Mouse (Mus musculus) embryonic facial prominence, embryonic 11.5 days (tissue): ENCODE measurements at regions not wholly inside any gene's neighbourhood (a gene's known extent, or its start where the extent isn't known, plus 50 kb on each side); places are given as distances from the start of the nearest gene placed in this dataset.

Source experiments
- ATAC-seq: fragments of 200-750 bp; cut with Nextera tagmentation; replicated peaks from 2 replicates; pipeline ENCODE4 v1.8.0; 2017; ENCODE audit warnings: low read depth; ENCODE audit not compliant: insufficient number of reproducible peaks, low FRiP score, low TSS enrichment
- DNase-seq: peaks from one replicate; pipeline ENCODE4 v3.0.0-alpha.2; 2015; ENCODE audit warnings: low spot score
- H3K27ac ChIP-seq: fragments of 300-500 bp; sonication (generic); replicated peaks from 2 replicates; pipeline ENCODE4 v1.5.1; 2014; ENCODE audit warnings: mild to moderate bottlenecking, low read depth, low read length, control low read depth
- H3K27me3 ChIP-seq: fragments of 300-500 bp; sonication (generic); 2 replicates; pipeline ENCODE4 v1.6.1; 2014; ENCODE audit warnings: mild to moderate bottlenecking, low read length, moderate library complexity, mixed read lengths; ENCODE audit not compliant: control insufficient read depth, insufficient read depth
- H3K36me3 ChIP-seq: fragments of 300-500 bp; sonication (generic); replicated peaks from 2 replicates; pipeline ENCODE4 v1.6.1; 2014; ENCODE audit warnings: low read depth, mild to moderate bottlenecking, low read length, moderate library complexity, mixed read lengths; ENCODE audit not compliant: control insufficient read depth, insufficient read depth
- H3K4me1 ChIP-seq: fragments of 300-500 bp; sonication (generic); 2 replicates; pipeline ENCODE4 v1.6.1; 2014; ENCODE audit warnings: low read length, mixed read lengths; ENCODE audit not compliant: control insufficient read depth, insufficient read depth
- H3K4me2 ChIP-seq: fragments of 300-500 bp; sonication (generic); 2 replicates; pipeline ENCODE4 v1.6.1; 2014; ENCODE audit warnings: low read depth, mild to moderate bottlenecking, control low read depth, low read length, moderate library complexity
- H3K4me3 ChIP-seq: fragments of 300-500 bp; sonication (generic); 2 replicates; pipeline ENCODE4 v1.5.1; 2014; ENCODE audit warnings: low read depth, low read length, control low read depth
- H3K9ac ChIP-seq: fragments of 300-500 bp; sonication (generic); replicated peaks from 2 replicates; pipeline ENCODE4 v1.6.1; 2014; ENCODE audit warnings: mild to moderate bottlenecking, control low read depth, low read length
- H3K9me3 ChIP-seq: fragments of 300-500 bp; sonication (generic); replicated peaks from 2 replicates; pipeline ENCODE4 v1.6.1; 2016; ENCODE audit warnings: mild to moderate bottlenecking, low read length, inconsistent platforms, mixed read lengths; ENCODE audit not compliant: control insufficient read depth
- WGBS: fragments of 180-500 bp; shearing (Covaris S2); extraction: QIAGEN DNeasy Blood & Tissue Kit; methylation state at CpG from one replicate; pipeline ENCODE4 v1.1.7; 2014; 5-methylcytosine and 5-hydroxymethylcytosine counted together

GRCm38 (mm10) chr2:128518142-128518541, 72.9 kb upstream of the Spdye4c start:
- ATAC-seq: no peak
- no peak overlapping the region for H3K27ac ChIP-seq
- H3K9me3 ChIP-seq: no peaks in the 10 kb centered on the region
- H3K4me1 ChIP-seq: no peaks in the 10 kb centered on the region
- H3K4me3 ChIP-seq: no peak overlapping the region
- no peaks in the 10 kb centered on the region for H3K27me3 ChIP-seq
- no peak for DNase-seq
- no peaks in the 10 kb centered on the region for H3K36me3 ChIP-seq
- H3K4me2 ChIP-seq: no peak overlapping the region
- 89% methylated on average over 3 of the region's 3 CpGs for WGBS
- H3K9ac ChIP-seq: no peak overlapping the region

- WGBS: 70% methylated on average over 4 of the region's 4 CpGs
- no peaks in the 10 kb centered on the region for H3K27me3 ChIP-seq
- no peak overlapping the region for H3K9ac ChIP-seq
- DNase-seq: peak; percentile 35
- no peak overlapping the region for H3K4me2 ChIP-seq
- H3K9me3 ChIP-seq: no peaks in the 10 kb centered on the region
- ATAC-seq: no peak
- no peaks in the 10 kb centered on the region for H3K4me1 ChIP-seq
- H3K36me3 ChIP-seq: no peaks in the 10 kb centered on the region
- H3K27ac ChIP-seq: no peak overlapping the region
- H3K4me3 ChIP-seq: no peak overlapping the region
Measured at GRCm38 (mm10) chr2:128521701-128522443, 69.1 kb upstream of the Spdye4c start.

GRCm38 (mm10) chr2:128523425-128524108, 67.4 kb upstream of the Spdye4c start:
- H3K9ac ChIP-seq: no peak overlapping the region
- no peak overlapping the region for H3K4me3 ChIP-seq
- H3K36me3 ChIP-seq: no peaks in the 10 kb centered on the region
- no peaks in the 10 kb centered on the region for H3K9me3 ChIP-seq
- no peaks in the 10 kb centered on the region for H3K27me3 ChIP-seq
- no peaks in the 10 kb centered on the region for H3K4me1 ChIP-seq
- no peak for ATAC-seq
- no peak overlapping the region for H3K4me2 ChIP-seq
- H3K27ac ChIP-seq: no peak overlapping the region
- 68% methylated on average over 4 of the region's 4 CpGs for WGBS
- DNase-seq: no peak

- Histone ChIP-seq H3K9ac (no peak overlapping the region), H3K27ac (no peak overlapping the region), H3K4me2 (no peak overlapping the region), H3K4me1 (no peaks in the 10 kb centered on the region), H3K36me3 (no peaks in the 10 kb centered on the region), H3K4me3 (no peak overlapping the region), H3K27me3 (no peaks in the 10 kb centered on the region), H3K9me3 (no peaks in the 10 kb centered on the region)
- DNase-seq (no peak), ATAC-seq (no peak)
- WGBS: 82% methylated on average over 2 of the region's 2 CpGs
Measured at GRCm38 (mm10) chr2:128526100-128526499, 64.9 kb upstream of the Spdye4c start.

- Histone ChIP-seq H3K36me3 (no peaks in the 10 kb centered on the region), H3K4me3 (no peak overlapping the region), H3K9ac (no peak overlapping the region), H3K27ac (no peak overlapping the region), H3K4me1 (no peaks in the 10 kb centered on the region), H3K4me2 (no peak overlapping the region), H3K9me3 (no peaks in the 10 kb centered on the region), H3K27me3 (no peaks in the 10 kb centered on the region)
- DNase-seq (no peak), ATAC-seq (no peak)
- 64% methylated on average over 3 of the region's 3 CpGs for WGBS
Measured at GRCm38 (mm10) chr2:128526883-128527344, 64.1 kb upstream of the Spdye4c start.

- H3K4me3 ChIP-seq: no peak overlapping the region
- no peak overlapping the region for H3K27ac ChIP-seq
- H3K9ac ChIP-seq: no peak overlapping the region
- H3K4me2 ChIP-seq: no peak overlapping the region
- no peaks in the 10 kb centered on the region for H3K27me3 ChIP-seq
- no peaks in the 10 kb centered on the region for H3K9me3 ChIP-seq
- 94% methylated on average over 3 of the region's 3 CpGs for WGBS
- ATAC-seq (no peak), DNase-seq (no peak)
- H3K4me1 ChIP-seq: no peaks in the 10 kb centered on the region
- H3K36me3 ChIP-seq: no peaks in the 10 kb centered on the region
Measured at GRCm38 (mm10) chr2:128536294-128536693, 54.7 kb upstream of the Spdye4c start.

- no peak for DNase-seq
- H3K4me2 ChIP-seq: no peak overlapping the region
- no peaks in the 10 kb centered on the region for H3K9me3 ChIP-seq
- H3K27me3 ChIP-seq: no peaks in the 10 kb centered on the region
- ATAC-seq: no peak
- H3K36me3 ChIP-seq: no peaks in the 10 kb centered on the region
- H3K4me1 ChIP-seq: no peaks in the 10 kb centered on the region
- H3K9ac ChIP-seq: no peak overlapping the region
- no peak overlapping the region for H3K27ac ChIP-seq
- H3K4me3 ChIP-seq: no peak overlapping the region
- 86% methylated on average over 6 of the region's 6 CpGs for WGBS
Measured at GRCm38 (mm10) chr2:128537425-128537824, 53.6 kb upstream of the Spdye4c start.

- no peak overlapping the region for H3K9ac ChIP-seq
- no peaks in the 10 kb centered on the region for H3K36me3 ChIP-seq
- no peaks in the 10 kb centered on the region for H3K4me1 ChIP-seq
- no peak overlapping the region for H3K4me2 ChIP-seq
- H3K27me3 ChIP-seq: no peaks in the 10 kb centered on the region
- H3K27ac ChIP-seq: no peak overlapping the region
- 91% methylated on average over 8 of the region's 8 CpGs for WGBS
- no peak overlapping the region for H3K4me3 ChIP-seq
- ATAC-seq: no peak
- DNase-seq: no peak
- no peaks in the 10 kb centered on the region for H3K9me3 ChIP-seq
Measured at GRCm38 (mm10) chr2:128538736-128539135, 52.3 kb upstream of the Spdye4c start.
